Mouse (Mus musculus): ENCODE measurements around the gene Gjc3. TPM values are rescaled to one million over a fixed set of nuclear protein-coding genes. Genes with fewer than 3 reads are reported as not detected.
A peak's percentile ranks its signal among the peaks of the same experiment; 100 is the strongest.
"Not testable (repeated sequence)": the region's sequence is repeated elsewhere in the genome, so short reads cannot be mapped to it uniquely, and the experiment has no call there.

The Gjc3 gene
- polyA plus RNA-seq, 1 experiment from 2014 or later, result 0.13 TPM

GRCm38 (mm10) chr5:137936486-137936885 lies 26.4 kb downstream of the Gjc3 start:
- 90% methylated on average over 2 of the region's 2 CpGs for WGBS
- no peak overlapping the region for H3K4me2 ChIP-seq (ENCODE audit: low read length)
- H3K36me3 ChIP-seq (ENCODE audit: control insufficient read depth, insufficient read depth, low read length), result no peaks in the 10 kb centered on the region
- no peaks in the 10 kb centered on the region for H3K9me3 ChIP-seq (ENCODE audit: control insufficient read depth, low read length)
- H3K27me3 ChIP-seq (ENCODE audit: control insufficient read depth, insufficient read depth, low read length), result no peaks in the 10 kb centered on the region
- DNase-seq (no peak), ATAC-seq (ENCODE audit: low FRiP score, low TSS enrichment) (no peak)
- no peaks in the 10 kb centered on the region for H3K4me1 ChIP-seq (ENCODE audit: control insufficient read depth, insufficient read depth, low read length)
- H3K27ac ChIP-seq (replicated peaks; ENCODE audit: low read depth, low read length), result no peak overlapping the region
- H3K9ac ChIP-seq (replicated peaks; ENCODE audit: low read length), result no peak overlapping the region
- no peak overlapping the region for H3K4me3 ChIP-seq (replicated peaks; ENCODE audit: low read depth, low read length)

GRCm38 (mm10) chr5:137933934-137934333 lies 29.0 kb downstream of the Gjc3 start:
- H3K27ac ChIP-seq (replicated peaks; ENCODE audit: low read depth, low read length); H3K4me3 ChIP-seq (replicated peaks; ENCODE audit: low read depth, low read length); H3K9me3 ChIP-seq (ENCODE audit: control insufficient read depth, low read length); DNase-seq; H3K9ac ChIP-seq (replicated peaks; ENCODE audit: low read length); H3K36me3 ChIP-seq (ENCODE audit: control insufficient read depth, insufficient read depth, low read length); H3K4me1 ChIP-seq (ENCODE audit: control insufficient read depth, insufficient read depth, low read length); ATAC-seq (ENCODE audit: low FRiP score, low TSS enrichment); H3K4me2 ChIP-seq (ENCODE audit: low read length); H3K27me3 ChIP-seq (ENCODE audit: control insufficient read depth, insufficient read depth, low read length): not testable (repeated sequence)
- 70% methylated on average over 2 of the region's 2 CpGs for WGBS

- Histone ChIP-seq H3K4me2 (ENCODE audit: low read length) (no peak overlapping the region), H3K9ac (replicated peaks; ENCODE audit: low read length) (no peak overlapping the region), H3K4me1 (ENCODE audit: control insufficient read depth, insufficient read depth, low read length) (no peaks in the 10 kb centered on the region), H3K27me3 (ENCODE audit: control insufficient read depth, insufficient read depth, low read length) (no peaks in the 10 kb centered on the region), H3K9me3 (ENCODE audit: control insufficient read depth, low read length) (no peaks in the 10 kb centered on the region), H3K36me3 (ENCODE audit: control insufficient read depth, insufficient read depth, low read length) (no peaks in the 10 kb centered on the region), H3K4me3 (replicated peaks; ENCODE audit: low read depth, low read length) (no peak overlapping the region), H3K27ac (replicated peaks; ENCODE audit: low read depth, low read length) (no peak overlapping the region)
- no peak for DNase-seq
- ATAC-seq (ENCODE audit: low FRiP score, low TSS enrichment), result no peak
- WGBS, result 81% methylated on average over 11 of the region's 11 CpGs
Observed at GRCm38 (mm10) chr5:137928439-137928838, 34.5 kb downstream of the Gjc3 start.

- no peak for ATAC-seq (ENCODE audit: low FRiP score, low TSS enrichment)
- no peaks in the 10 kb centered on the region for H3K27me3 ChIP-seq (ENCODE audit: control insufficient read depth, insufficient read depth, low read length)
- no peak overlapping the region for H3K4me3 ChIP-seq (replicated peaks; ENCODE audit: low read depth, low read length)
- H3K4me1 ChIP-seq (ENCODE audit: control insufficient read depth, insufficient read depth, low read length), result no peaks in the 10 kb centered on the region
- DNase-seq, result no peak
- H3K9me3 ChIP-seq (ENCODE audit: control insufficient read depth, low read length), result no peaks in the 10 kb centered on the region
- H3K9ac ChIP-seq (replicated peaks; ENCODE audit: low read length), result no peak overlapping the region
- H3K27ac ChIP-seq (replicated peaks; ENCODE audit: low read depth, low read length), result no peak overlapping the region
- no peaks in the 10 kb centered on the region for H3K36me3 ChIP-seq (ENCODE audit: control insufficient read depth, insufficient read depth, low read length)
- H3K4me2 ChIP-seq (ENCODE audit: low read length), result no peak overlapping the region
Observed at GRCm38 (mm10) chr5:137922171-137922570, 40.7 kb downstream of the Gjc3 start.

GRCm38 (mm10) chr5:137921532-137921931 lies 41.4 kb downstream of the Gjc3 start, which contains the start of gene Cyp3a13:
TSS of gene Cyp3a13 (minus strand) at chr5:137921619.
- no peaks in the 10 kb centered on the region for H3K9me3 ChIP-seq (ENCODE audit: control insufficient read depth, low read length)
- H3K36me3 ChIP-seq (ENCODE audit: control insufficient read depth, insufficient read depth, low read length), result no peaks in the 10 kb centered on the region
- no peak within 1 kb of the TSS for H3K4me2 ChIP-seq (ENCODE audit: low read length)
- H3K9ac ChIP-seq (replicated peaks; ENCODE audit: low read length), result no peak within 1 kb of the TSS
- ATAC-seq (ENCODE audit: low FRiP score, low TSS enrichment) (no peak), DNase-seq (no peak)
- H3K4me3 ChIP-seq (replicated peaks; ENCODE audit: low read depth, low read length), result no peak within 1 kb of the TSS
- H3K27ac ChIP-seq (replicated peaks; ENCODE audit: low read depth, low read length), result no peak within 1 kb of the TSS
- WGBS, result 60% methylated on average over 2 of the region's 2 CpGs
- H3K4me1 ChIP-seq (ENCODE audit: control insufficient read depth, insufficient read depth, low read length), result no peaks in the 10 kb centered on the region
- H3K27me3 ChIP-seq (ENCODE audit: control insufficient read depth, insufficient read depth, low read length), result no peaks in the 10 kb centered on the region

GRCm38 (mm10) chr5:137915550-137915949 lies 47.3 kb downstream of the Gjc3 start:
- ATAC-seq (ENCODE audit: low FRiP score, low TSS enrichment) (no peak), DNase-seq (no peak)
- Histone ChIP-seq H3K4me1 (ENCODE audit: control insufficient read depth, insufficient read depth, low read length) (no peaks in the 10 kb centered on the region), H3K9ac (replicated peaks; ENCODE audit: low read length) (no peak overlapping the region), H3K4me2 (ENCODE audit: low read length) (no peak overlapping the region), H3K4me3 (replicated peaks; ENCODE audit: low read depth, low read length) (no peak overlapping the region), H3K27ac (replicated peaks; ENCODE audit: low read depth, low read length) (no peak overlapping the region), H3K9me3 (ENCODE audit: control insufficient read depth, low read length) (no peaks in the 10 kb centered on the region), H3K36me3 (ENCODE audit: control insufficient read depth, insufficient read depth, low read length) (no peaks in the 10 kb centered on the region), H3K27me3 (ENCODE audit: control insufficient read depth, insufficient read depth, low read length) (no peaks in the 10 kb centered on the region)
- 81% methylated on average over 6 of the region's 6 CpGs for WGBS

- no peak overlapping the region for H3K4me2 ChIP-seq (ENCODE audit: low read length)
- no peak for ATAC-seq (ENCODE audit: low FRiP score, low TSS enrichment)
- no peaks in the 10 kb centered on the region for H3K36me3 ChIP-seq (ENCODE audit: control insufficient read depth, insufficient read depth, low read length)
- H3K4me1 ChIP-seq (ENCODE audit: control insufficient read depth, insufficient read depth, low read length), result no peaks in the 10 kb centered on the region
- H3K4me3 ChIP-seq (replicated peaks; ENCODE audit: low read depth, low read length), result no peak overlapping the region
- peak; percentile 2 for DNase-seq
- no peaks in the 10 kb centered on the region for H3K9me3 ChIP-seq (ENCODE audit: control insufficient read depth, low read length)
- H3K27me3 ChIP-seq (ENCODE audit: control insufficient read depth, insufficient read depth, low read length), result no peaks in the 10 kb centered on the region
- H3K27ac ChIP-seq (replicated peaks; ENCODE audit: low read depth, low read length), result no peak overlapping the region
- H3K9ac ChIP-seq (replicated peaks; ENCODE audit: low read length), result no peak overlapping the region
Observed at GRCm38 (mm10) chr5:137914508-137914907, 48.4 kb downstream of the Gjc3 start.

- no peaks in the 10 kb centered on the region for H3K4me1 ChIP-seq (ENCODE audit: control insufficient read depth, insufficient read depth, low read length)
- 90% methylated on average over 3 of the region's 3 CpGs for WGBS
- H3K27ac ChIP-seq (replicated peaks; ENCODE audit: low read depth, low read length), result no peak overlapping the region
- H3K27me3 ChIP-seq (ENCODE audit: control insufficient read depth, insufficient read depth, low read length), result no peaks in the 10 kb centered on the region
- no peak overlapping the region for H3K4me3 ChIP-seq (replicated peaks; ENCODE audit: low read depth, low read length)
- no peak overlapping the region for H3K4me2 ChIP-seq (ENCODE audit: low read length)
- no peak for ATAC-seq (ENCODE audit: low FRiP score, low TSS enrichment)
- DNase-seq, result no peak
- H3K9me3 ChIP-seq (ENCODE audit: control insufficient read depth, low read length), result no peaks in the 10 kb centered on the region
- H3K9ac ChIP-seq (replicated peaks; ENCODE audit: low read length), result no peak overlapping the region
- H3K36me3 ChIP-seq (ENCODE audit: control insufficient read depth, insufficient read depth, low read length), result no peaks in the 10 kb centered on the region
Observed at GRCm38 (mm10) chr5:137909564-137910262, 53.2 kb downstream of the Gjc3 start.

All from midbrain, embryonic 14.5 days (tissue).